Mouse (Mus musculus) embryonic fibroblast, embryonic 13.5 days (primary cell): ENCODE measurements at regions not wholly inside any gene's neighbourhood (a gene's known extent, or its start where the extent isn't known, plus 50 kb on each side); places are given as distances from the start of the nearest gene placed in this dataset.
A peak's percentile ranks its signal among the peaks of the same experiment; 100 is the strongest.

ENCODE experiments used
- H3K27ac ChIP-seq: 2 replicates; pipeline ENCODE4 v1.5.1; 2012; ENCODE audit warnings: low read length, control low read depth, inconsistent platforms; ENCODE audit not compliant: insufficient read depth
- H3K4me1 ChIP-seq: 2 replicates; pipeline ENCODE4 v1.6.1; 2011; ENCODE audit warnings: low read length; ENCODE audit not compliant: control insufficient read depth, insufficient read depth
- H3K4me3 ChIP-seq: 2 replicates; pipeline ENCODE4 v1.5.1; 2011; ENCODE audit warnings: mild to moderate bottlenecking, control low read depth, low read length; ENCODE audit not compliant: insufficient read depth
- CTCF ChIP-seq: IDR thresholded peaks from 2 replicates; pipeline ENCODE4 v1.5.1; 2011; ENCODE audit warnings: mild to moderate bottlenecking, control low read depth, low read length, moderate library complexity, borderline replicate concordance; ENCODE audit not compliant: insufficient read depth
- POLR2A ChIP-seq: IDR thresholded peaks from 2 replicates; pipeline ENCODE4 v1.6.1; 2011; ENCODE audit warnings: low read depth, mild to moderate bottlenecking, control low read depth, low read length, moderate library complexity

GRCm38 (mm10) chr17:83148371-83148929 lies 66.6 kb upstream of the Pkdcc start:
- Histone ChIP-seq H3K27ac (peak overlapping the region; percentile 59), H3K4me1 (no peaks in the 10 kb centered on the region), H3K4me3 (no peak overlapping the region)
- no peak for TF ChIP-seq POLR2A
- TF ChIP-seq CTCF = no peak

- Histone ChIP-seq H3K4me1 (no peaks in the 10 kb centered on the region), H3K4me3 (no peak overlapping the region), H3K27ac (no peak overlapping the region)
- TF ChIP-seq POLR2A = no peak
- TF ChIP-seq CTCF = no peak
Observed at GRCm38 (mm10) chr17:83149336-83149735, 65.8 kb upstream of the Pkdcc start.

DNA sequence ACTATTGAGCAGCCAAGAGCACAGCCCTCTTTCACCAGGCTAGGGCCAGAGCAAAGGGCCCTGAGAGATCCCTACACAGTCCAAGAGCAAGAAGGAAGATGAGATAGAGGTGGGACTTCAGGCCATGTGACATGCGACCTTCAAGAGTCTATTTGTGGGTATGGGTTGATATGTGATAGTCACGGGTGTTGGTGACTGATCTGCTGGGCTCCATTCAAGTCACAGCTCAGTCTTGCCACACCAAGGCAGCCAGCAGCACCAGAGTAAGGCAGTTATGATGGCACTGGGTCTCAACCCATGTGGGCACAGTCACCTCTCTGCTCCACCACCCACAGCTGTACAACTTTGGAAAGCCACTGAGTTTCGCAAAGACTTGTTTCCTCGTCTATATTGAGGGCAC lies 60.0 kb upstream of the Pkdcc start:
- no peak overlapping the region for H3K27ac ChIP-seq
- no peak overlapping the region for H3K4me3 ChIP-seq

GRCm38 (mm10) chr17:83156682-83157081 lies 58.4 kb upstream of the Pkdcc start:
- H3K4me3 ChIP-seq = no peak overlapping the region
- H3K4me1 ChIP-seq = 0 out of 2 replicates have a peak, but pooled peaks cover 4% of the 10 kb centered on the region
- no peak for TF ChIP-seq POLR2A
- no peak for TF ChIP-seq CTCF
- H3K27ac ChIP-seq = no peak overlapping the region

More for the DNA sequence above, 60.0 kb upstream of the Pkdcc start:
- TF ChIP-seq POLR2A (no peak), CTCF (no peak)
- H3K4me1 ChIP-seq = 0 out of 2 replicates have a peak, but pooled peaks cover 2% of the 10 kb centered on the region

GRCm38 (mm10) chr17:83158053-83158452 lies 57.0 kb upstream of the Pkdcc start:
- H3K4me1 ChIP-seq = 0 out of 2 replicates have a peak, but pooled peaks cover 4% of the 10 kb centered on the region
- TF ChIP-seq CTCF (no peak), POLR2A (no peak)
- no peak overlapping the region for H3K4me3 ChIP-seq
- H3K27ac ChIP-seq = no peak overlapping the region

DNA sequence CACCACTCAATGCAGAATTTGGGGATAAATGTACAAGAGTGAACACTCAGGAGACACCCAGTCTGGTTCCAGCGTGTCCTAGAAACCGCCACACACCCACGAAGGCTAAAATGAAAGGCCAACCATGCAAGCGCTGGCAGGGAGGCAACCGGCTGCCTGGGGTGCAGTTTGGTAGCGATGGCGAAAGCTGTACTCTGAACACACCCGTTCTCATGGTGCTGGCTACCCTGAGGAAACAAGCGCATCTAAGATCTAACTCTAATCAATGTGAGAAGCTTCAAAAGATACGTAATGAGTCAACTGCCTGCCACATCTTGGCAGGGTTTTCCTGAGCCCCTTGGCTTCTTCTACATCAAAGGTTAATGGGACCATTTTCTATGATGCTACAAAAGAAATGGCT lies 56.4 kb upstream of the Pkdcc start:
- Histone ChIP-seq H3K4me1 (0 out of 2 replicates have a peak, but pooled peaks cover 4% of the 10 kb centered on the region), H3K4me3 (no peak overlapping the region), H3K27ac (no peak overlapping the region)
- TF ChIP-seq POLR2A = no peak

DNA sequence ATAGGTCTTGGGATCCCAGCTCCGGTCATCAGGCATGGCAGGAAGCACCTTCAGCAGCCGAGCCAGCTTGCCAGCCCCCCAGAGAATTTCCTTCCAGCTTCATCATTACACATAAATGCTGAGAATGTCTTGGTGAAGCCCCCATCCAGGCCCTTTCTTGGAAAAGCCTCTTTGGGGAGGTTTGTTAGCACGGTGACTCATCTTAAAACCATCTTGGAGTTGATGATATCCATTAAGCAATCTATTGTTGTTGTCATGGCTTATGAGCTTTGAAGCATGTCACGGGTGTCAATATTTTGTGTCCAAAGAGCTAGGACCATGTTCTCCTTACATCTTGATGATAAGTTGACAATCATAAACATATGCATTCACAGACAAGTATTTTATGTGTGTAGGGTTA lies 55.5 kb upstream of the Pkdcc start:
- no peak for TF ChIP-seq POLR2A
- TF ChIP-seq CTCF = no peak
- H3K27ac ChIP-seq = no peak overlapping the region
- H3K4me3 ChIP-seq = no peak overlapping the region

GRCm38 (mm10) chr17:83160296-83160695 lies 54.8 kb upstream of the Pkdcc start:
- Histone ChIP-seq H3K27ac (0 out of 2 replicates have a peak overlapping the region, but pooled peaks have one; percentile 25), H3K4me1 (0 out of 2 replicates have a peak, but pooled peaks cover 4% of the 10 kb centered on the region), H3K4me3 (no peak overlapping the region)
- TF ChIP-seq CTCF = no peak
- no peak for TF ChIP-seq POLR2A

More for the DNA sequence above, 55.5 kb upstream of the Pkdcc start:
- H3K4me1 ChIP-seq = 0 out of 2 replicates have a peak, but pooled peaks cover 4% of the 10 kb centered on the region

DNA sequence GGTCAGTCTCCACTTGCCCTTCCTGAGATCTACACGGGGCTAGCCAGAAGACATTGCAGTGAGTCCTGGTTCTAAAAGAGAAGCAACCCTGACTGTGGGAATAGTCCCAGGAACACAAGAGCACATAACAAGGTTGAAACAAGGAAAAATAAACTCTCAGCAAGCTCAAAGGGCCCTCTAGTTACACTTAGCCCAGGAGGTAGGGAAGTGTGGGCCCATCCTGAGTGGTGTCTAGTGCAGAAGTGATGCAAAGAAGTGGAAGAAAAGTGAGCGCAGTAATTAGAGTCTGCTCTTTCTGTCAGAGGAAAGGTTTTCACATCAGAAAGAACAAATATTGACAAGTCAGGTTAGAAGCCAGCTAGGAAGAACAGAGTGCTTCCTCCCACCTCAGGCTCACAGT lies 53.4 kb upstream of the Pkdcc start:
- Histone ChIP-seq H3K4me1 (0 out of 2 replicates have a peak, but pooled peaks cover 4% of the 10 kb centered on the region), H3K27ac (no peak overlapping the region), H3K4me3 (no peak overlapping the region)
- no peak for TF ChIP-seq POLR2A
- TF ChIP-seq CTCF = no peak

GRCm38 (mm10) chr17:83163952-83164560 lies 51.0 kb upstream of the Pkdcc start:
- H3K4me1 ChIP-seq = 0 out of 2 replicates have a peak, but pooled peaks cover 4% of the 10 kb centered on the region

More at GRCm38 (mm10) chr17:83163952-83164560, 51.0 kb upstream of the Pkdcc start:
- Histone ChIP-seq H3K27ac (no peak overlapping the region), H3K4me3 (no peak overlapping the region)
- no peak for TF ChIP-seq CTCF
- no peak for TF ChIP-seq POLR2A
